Mouse (Mus musculus) cerebral cortex, adult 2 months (tissue): ENCODE data around the gene Gimap3.

Experiments
- WGBS: fragments of 180-500 bp; shearing (Covaris S2); methylation state at CpG from one replicate; pipeline ENCODE4 v1.1.7; 2018; 5-methylcytosine and 5-hydroxymethylcytosine counted together

The Gimap3 gene

GRCm38 (mm10) chr6:48741711-48742206 is 28.9 kb downstream of the Gimap3 start:
- 44% methylated on average over 9 of the region's 9 CpGs for WGBS

- WGBS = 42% methylated on average over 3 of the region's 3 CpGs
These were observed 29.4 kb downstream of the Gimap3 start for GRCm38 (mm10) chr6:48741273-48741672.

- 76% methylated on average over 3 of the region's 3 CpGs for WGBS
These were observed 30.0 kb downstream of the Gimap3 start for GRCm38 (mm10) chr6:48740501-48741169.

GRCm38 (mm10) chr6:48739780-48740055 is 30.9 kb downstream of the Gimap3 start:
- 90% methylated on average over 3 of the region's 3 CpGs for WGBS

- 80% methylated on average over 15 of the region's 15 CpGs for WGBS
These were observed 31.5 kb downstream of the Gimap3 start, which contains the start of gene Gimap1 for GRCm38 (mm10) chr6:48738961-48739779. Gene Gimap1 (plus strand): TSS chr6:48739054.

- WGBS = 87% methylated on average over 5 of the region's 5 CpGs
These were observed 33.0 kb downstream of the Gimap3 start for GRCm38 (mm10) chr6:48737688-48738087.

- WGBS = 80% methylated on average over 2 of the region's 2 CpGs
These were observed 33.6 kb downstream of the Gimap3 start for GRCm38 (mm10) chr6:48737053-48737452.

DNA sequence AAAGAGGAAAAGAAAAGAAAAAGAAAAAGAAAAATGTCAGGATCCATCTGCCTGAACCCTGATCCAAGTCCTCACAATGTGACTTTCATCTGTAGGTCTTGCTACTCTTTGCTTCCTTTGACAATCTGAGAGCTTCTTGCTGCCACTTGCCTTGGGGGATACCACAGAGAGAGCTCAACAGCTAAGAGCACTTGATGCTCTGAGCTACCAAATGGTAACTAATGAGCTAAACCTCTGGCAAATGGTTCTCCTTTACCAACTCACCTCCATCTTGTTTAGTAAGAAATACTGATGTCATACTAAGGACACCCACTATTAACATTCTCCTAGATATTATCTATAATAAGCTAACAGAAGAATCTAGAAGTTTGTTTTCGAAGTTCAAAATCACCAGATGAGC is 37.0 kb downstream of the Gimap3 start:
- WGBS = 93% methylated on average over 1 of the region's 1 CpGs

DNA sequence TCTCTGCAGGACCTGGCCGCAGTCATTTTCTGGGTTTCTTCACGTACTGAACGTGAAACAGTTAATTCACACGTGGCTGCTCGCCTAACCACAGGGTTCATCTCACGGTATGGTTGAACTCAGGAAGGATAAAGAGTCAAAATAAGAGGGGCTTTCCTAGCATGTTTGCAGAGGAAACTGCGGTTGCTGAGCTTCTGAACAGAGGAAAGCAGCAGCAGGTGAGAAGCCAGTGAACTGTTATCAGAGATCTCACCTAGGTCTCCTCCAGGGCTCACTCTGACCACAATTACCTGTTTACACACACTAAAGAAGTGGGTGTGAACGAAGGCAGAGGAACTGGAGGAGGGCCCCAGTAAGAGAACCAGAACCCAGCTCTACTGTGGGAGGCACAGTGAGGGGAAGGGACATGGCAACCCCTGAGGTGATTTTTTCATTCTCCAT is 37.8 kb downstream of the Gimap3 start:
- 64% methylated on average over 8 of the region's 8 CpGs for WGBS

GRCm38 (mm10) chr6:48727761-48728160 is 42.9 kb downstream of the Gimap3 start:
- WGBS = 94% methylated on average over 5 of the region's 5 CpGs

DNA sequence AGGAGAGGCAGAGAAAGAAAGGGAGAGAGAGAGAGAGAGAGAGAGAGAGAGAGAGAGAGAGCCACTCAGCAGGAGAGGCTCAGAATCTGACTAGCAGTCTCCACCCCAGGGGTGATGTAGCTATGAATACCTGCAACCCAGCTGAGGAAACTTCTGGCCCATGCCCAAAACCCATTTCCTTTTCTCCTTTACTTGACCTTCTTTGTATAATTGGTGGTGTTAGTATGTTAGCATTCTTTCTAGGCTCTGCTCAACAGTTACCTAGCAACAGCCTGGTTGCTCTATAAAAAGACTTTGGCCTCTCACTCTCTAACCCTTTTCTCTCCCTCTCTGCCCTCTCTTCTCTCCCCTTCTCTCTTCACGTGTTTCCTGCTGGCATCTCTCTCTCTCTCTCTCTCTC is 45.2 kb downstream of the Gimap3 start:
- 8% methylated on average over 1 of the region's 1 CpGs for WGBS

- 87% methylated on average over 8 of the region's 8 CpGs for WGBS
These were observed 47.2 kb downstream of the Gimap3 start for GRCm38 (mm10) chr6:48723468-48723867.

DNA sequence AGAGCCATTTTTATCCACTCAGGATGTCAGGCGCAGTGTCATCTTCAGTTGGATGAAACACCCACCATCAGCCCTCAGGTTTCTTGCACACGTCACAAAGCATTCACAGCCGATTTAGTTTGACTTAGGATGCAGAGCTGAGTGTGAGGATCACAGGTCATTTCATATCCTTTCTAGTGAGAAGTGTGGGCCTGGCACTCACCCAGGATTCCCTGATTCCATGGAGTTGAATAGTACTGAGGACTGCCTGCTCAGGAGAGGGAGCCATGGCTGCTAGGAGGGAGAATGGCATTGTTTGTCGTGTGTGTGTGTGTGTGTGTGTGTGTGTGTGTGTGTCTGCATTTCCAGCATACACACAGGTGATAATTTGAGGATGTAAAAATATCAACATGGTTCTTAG is 50.3 kb downstream of the Gimap3 start:
- WGBS = 68% methylated on average over 4 of the region's 4 CpGs

- WGBS = 64% methylated on average over 2 of the region's 2 CpGs
These were observed 52.2 kb downstream of the Gimap3 start, which contains the start of the genes Gm28053 and Gimap7 for GRCm38 (mm10) chr6:48718455-48718854. Gene Gm28053 (plus strand): TSS chr6:48718607. Gene Gimap7 (plus strand): TSS chr6:48718621.
